Mouse (Mus musculus) testis, postnatal 10 days (tissue): Measurements from ENCODE around the gene Ndufb8.
A peak's percentile ranks its signal among the peaks of the same experiment; 100 is the strongest.

Experiments
- DNase-seq: peaks from one replicate; pipeline ENCODE4 v3.0.0; 2021; ENCODE audit warnings: low spot score

Gene Ndufb8

DNA sequence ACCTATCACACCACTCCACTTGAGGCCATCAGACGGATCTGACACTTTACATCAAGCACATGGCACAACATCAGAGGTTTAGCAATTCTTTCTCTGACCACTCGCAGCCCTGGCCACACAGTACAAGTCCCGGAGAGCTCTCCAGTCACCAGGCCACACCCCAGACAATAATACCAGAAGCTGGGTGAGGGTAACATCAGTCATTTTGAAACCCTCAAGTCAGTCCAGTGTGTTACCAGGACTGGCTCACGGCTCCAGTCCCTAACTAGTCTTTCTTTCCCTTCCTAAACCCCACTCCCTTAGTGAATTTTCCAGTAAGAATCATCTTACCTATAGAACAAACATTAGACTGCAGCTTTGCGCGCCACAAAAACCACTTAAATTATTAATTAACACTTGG is 25.2 kb downstream of the Ndufb8 start:
- no peak for DNase-seq

DNA sequence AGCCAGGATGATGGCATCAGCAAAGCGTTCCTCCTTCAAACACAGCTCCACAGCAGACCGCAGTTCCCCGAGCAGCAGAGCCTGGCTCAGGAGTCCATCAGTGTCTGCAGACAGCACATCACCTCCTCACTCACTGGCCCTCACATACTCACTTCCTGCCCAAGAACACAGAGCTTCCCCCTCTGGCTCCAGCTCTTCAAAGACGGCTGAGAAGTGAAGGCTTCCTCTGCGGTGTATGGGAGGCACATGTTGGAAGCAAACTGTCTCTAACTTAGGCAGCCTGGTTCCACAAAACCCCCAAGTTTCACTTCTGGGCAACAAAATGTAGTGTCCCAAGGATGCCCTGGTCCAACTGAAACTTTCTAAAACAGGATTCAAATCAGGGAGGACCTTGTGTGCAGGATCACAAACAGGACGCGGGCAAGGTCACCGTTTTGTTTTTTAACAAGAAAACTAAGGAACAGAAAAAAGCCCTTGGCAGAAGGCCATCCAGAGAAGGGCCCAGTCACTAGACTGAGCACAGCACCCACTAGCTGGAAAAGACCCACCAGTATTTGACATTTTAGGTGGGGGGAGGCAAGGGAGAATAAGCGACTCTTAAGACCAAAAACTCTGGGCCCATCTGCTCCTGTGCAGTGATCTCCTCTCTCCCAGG is 29.6 kb downstream of the Ndufb8 start:
- no peak for DNase-seq

DNA sequence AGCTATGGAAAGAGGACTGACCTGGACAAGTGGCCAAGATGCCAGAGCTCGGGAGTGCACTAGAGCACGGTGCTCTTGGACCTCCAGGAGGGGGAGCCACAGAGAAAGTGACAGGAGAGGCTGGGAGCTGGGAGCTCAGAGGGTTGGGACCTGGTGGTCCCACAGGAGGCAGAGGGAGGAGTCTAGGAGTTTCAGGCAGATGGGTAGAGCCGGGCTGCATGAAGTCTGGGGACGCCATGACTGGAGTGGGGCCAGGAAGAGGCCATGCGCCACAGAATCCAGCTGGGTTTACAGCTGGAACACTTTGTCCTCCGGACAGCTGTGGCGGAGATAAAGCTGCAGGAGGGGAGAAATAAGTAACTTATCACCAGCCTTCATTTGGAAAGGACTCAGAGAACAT is 36.1 kb downstream of the Ndufb8 start:
- peak; percentile 81 for DNase-seq

DNA sequence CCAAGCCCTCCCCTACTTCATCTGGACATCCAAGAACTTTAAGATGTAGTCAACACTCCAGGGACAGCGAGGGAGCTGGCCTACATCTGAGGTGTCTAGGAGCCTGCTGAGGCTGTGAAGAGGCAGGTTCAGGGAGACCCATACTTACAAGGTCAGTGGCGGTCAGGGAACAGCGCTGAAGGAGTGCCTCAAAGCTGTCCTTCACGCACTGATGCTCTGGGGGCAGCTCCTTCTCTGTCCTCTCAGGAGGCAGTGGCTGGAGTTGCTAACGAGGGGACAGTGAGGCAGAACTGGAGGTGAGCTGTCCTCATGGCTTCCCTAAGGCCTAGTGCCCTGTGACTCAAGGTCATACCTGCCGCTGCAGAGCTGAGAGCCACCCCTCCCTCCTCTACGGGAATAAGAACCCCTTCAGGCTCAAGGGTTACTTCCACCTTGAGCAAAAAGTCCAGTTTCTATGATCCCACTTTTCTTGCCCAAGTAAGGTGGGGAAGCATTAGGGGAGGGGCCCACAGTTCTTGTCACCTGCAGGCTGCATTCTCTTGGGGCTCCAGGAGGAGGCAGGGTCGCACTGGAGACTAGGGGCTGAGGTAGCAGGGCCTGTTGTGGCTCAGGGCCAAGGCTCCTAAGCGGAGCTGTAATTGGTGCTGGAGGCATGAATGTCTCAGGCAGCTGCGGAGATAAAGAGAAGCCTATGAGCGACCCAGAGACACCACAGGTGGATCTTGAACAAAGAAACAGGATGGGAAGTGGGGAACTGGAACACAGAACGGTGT is 37.1 kb downstream of the Ndufb8 start:
- no peak for DNase-seq

DNA sequence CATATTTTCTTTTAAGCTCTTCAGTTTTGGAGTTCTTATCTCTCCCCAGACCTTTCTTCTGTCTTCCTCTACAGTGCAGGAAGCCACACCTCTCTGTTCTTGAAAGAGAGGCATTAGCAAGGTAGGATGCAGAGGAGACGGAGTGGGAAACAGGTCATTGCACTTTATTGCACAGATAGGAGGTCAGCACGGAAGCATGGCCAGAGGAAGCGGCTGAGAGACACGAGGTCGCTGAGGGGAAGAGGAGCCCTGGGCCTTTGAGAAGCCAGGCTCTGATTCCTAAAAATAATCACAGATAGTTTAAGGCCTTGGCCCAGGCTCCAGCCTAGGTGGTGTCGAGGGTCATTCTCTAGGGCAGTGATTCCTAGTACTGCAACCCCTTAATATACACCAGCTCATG is 39.5 kb downstream of the Ndufb8 start:
- DNase-seq = no peak

DNA sequence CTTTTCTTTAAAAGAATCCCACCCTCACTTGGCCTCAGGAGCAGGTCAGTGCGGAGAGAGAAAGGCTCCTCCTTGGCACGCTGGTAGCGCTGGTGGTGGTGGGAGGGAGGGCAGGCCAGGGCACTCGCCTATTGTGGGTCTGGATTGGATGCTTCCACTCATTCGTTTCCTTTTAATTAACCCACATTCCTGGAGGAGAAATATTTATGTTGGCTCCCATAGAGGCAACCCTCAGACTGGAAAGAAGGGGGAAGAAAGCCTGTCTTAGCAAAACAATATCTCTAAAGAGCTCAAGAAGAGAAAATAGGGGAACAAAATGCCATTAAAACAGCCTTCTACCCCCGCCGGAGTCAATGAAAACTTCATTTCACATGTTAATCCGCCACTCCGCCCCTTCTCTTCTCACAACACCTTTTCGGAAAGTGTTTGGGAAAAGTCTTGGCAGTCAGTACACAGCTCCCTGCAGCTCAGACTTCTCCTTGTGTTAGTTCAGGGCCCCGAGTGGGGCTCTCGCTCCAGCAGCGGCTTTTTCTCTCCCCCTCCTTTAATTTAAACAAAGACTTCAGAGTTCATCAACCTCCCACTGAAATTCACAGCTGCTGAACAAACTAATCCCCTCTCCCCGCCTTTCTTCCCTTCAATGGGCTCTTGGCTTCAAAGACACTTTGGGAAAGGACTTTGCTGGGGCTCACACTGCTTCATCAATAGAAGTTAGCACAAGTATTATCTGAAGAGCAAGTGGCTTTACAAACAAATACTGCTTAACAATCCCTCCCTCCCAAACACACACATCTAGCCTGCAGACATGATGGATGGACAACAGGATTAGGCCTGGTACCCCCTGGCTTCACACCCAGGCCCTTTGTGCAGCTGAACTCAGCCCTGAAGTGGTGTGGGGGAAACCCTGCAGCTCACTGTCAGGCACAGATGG is 40.5 kb downstream of the Ndufb8 start:
- no peak for DNase-seq

DNA sequence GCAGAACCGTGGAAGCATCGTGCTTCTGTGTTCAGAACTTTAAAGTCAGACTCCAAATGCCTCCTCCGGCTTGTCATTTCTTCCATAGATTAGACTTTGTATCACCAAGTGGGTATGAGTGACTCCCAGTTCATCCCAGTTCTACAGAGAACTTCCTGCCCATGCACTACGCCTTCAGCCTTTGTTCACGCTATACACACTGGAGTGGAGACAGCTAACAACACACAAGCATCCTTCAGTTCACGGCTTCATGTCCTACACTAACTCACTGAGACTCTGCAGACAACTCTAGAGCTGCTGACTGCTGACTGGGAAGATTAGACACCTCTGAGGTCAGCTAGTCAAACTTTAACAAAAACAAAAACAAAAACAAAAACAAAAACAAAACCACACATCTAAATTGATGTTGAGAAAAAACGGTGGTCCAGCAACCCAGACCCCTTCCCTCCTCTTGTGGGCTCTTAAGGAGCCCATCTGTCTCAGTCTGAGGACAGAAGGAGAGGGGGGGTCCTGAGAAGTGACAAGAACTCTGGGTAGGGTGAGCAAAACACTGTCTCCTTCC is 41.2 kb downstream of the Ndufb8 start:
- no peak for DNase-seq

DNA sequence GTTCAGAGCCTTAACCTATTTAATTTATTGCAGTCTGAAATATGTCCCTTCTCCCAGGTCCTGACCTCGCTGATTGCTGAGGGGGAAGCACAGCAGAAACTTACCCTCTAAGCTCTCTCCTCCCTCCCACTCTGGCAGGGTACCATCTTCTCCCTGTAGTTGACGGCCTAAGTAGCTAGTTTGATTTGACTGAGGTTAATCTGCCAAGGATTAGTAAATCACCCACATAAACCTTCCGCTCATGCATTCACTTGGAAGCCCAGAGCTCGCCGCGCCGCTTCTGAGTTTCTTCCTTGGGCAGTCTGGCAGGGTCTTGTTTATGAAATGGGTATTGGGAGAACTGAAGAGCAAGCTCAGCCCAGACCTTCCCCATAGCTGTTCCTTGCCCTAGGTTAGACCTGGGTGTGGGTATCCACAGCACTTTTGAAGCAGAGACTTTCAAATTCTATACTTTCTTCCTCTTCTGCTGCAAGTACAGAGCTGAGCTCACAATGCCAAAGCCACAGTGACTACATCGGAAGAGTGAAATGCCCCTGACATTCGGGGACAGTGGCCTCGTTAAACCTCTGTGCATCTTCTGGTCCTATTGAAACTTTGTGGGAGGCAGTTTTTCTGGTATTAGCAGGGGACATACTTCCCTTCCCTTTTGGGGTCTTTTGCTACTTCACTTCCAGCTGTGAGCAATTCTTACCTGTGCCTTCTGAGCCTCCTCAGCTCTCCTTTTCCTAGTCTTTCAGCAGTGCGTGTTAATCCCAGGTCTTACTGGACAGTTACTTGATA is 42.0 kb downstream of the Ndufb8 start:
- no peak for DNase-seq

DNA sequence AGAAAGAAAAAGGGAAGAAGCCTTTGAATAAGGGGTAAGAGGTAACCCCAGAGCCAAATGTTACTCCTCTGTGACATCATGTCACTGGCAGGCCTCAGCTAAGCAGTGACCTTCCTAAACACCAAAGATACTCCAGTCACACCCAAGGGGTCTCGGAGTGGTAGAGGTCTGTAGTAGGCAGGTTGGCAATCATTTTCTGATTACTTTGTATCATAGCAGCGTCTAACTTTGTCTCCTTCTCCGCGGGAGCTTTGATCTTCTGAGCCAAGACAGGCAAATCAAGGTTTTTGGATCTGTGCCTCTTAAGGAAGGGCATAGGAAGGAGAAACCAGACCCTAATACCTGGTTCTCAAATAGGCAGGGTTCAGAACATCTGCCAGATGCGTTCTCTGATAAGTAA is 42.6 kb downstream of the Ndufb8 start:
- no peak for DNase-seq

DNA sequence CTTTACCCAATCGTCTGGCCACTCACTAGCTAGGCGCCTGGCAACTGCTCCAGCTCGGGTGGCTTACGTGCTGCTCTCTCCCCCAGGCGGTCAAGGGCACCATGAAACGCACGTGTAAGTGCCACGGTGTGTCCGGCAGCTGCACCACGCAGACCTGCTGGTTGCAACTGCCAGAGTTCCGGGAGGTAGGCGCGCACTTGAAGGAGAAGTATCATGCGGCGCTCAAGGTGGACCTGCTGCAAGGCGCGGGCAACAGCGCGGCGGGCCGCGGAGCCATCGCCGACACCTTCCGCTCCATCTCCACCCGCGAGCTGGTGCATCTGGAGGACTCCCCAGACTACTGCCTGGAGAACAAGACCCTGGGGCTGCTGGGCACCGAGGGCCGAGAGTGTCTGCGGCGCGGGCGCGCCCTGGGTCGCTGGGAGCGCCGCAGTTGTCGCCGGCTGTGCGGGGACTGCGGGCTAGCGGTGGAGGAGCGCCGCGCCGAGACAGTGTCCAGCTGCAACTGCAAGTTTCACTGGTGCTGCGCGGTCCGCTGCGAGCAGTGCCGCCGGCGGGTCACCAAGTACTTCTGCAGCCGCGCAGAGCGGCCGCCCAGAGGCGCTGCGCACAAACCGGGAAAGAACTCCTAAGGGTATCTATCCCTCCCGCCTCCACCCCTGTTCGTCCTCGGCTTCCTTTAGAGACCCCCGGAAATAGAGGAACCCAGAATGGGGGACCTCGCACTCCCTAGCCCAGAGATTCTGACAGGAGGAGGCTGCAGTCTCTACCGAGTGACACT is 43.6 kb downstream of the Ndufb8 start:
- DNase-seq = no peak

DNA sequence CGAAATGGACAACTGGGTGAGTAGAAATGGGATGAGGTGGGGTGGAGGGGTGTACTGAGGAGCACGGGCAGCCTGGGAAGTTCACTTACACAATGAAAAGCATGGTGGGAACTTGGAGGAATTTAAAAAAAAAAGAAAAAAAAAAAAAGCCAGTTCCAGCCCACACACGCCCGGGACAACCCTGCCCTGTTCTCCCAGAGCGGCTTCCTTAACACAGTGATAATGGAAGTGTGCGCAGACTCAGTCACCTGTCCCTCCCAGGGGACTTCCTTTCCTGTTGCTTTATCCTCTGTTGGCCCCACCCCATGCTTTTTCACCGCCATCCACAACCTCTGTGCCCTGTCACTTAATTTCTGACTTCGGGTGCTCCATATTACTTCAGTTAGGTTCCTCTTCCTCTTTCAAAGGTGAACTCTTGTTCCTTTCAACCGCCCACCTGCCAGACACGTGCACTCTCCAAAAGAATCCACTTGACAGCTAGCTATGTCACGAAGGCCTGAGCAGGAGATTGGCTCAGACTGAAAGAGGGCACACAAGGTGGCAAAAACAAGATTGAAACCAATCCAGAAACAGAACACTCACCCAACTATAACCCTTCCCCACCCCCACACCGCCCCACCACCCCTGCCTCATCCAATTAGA is 44.6 kb downstream of the Ndufb8 start:
- DNase-seq = no peak

DNA sequence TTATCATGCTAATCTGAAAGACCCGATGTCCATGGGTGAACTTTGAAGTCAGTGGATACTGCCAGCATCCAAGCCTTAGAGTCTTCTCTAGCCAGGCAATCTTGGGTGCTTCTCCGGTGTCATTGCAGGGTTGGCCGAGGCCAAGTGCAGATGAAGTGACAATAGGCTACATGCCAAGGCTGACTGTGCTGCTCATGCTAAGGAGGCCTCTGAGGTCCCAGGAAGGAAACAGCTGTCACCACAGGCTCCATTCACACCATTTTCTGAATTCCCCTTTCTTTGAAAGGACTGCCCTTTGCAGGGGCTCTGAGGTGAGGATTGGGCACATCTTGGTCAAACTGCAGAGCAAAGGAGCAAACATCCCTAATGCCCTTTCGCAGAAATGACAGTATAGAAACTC is 52.5 kb downstream of the Ndufb8 start:
- no peak for DNase-seq

DNA sequence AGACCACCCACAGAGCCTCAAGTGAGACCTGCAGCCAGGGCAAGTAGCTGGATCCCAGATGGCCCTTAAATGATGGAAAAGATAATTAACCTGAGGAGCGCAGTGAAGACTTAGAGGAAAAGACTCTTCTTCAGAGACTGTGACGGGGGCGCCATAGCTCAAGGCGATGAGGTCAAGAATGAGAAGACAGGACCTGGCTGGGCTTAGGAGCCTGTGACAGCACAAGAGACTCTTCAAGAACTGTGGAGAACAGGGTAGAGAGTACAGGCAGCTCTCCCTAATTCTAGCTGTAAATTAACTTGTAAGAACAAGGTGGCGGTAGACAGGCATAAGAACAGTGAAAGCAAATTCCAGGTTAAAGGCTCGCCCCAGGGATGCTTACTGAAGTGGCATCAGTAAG is 53.3 kb downstream of the Ndufb8 start:
- no peak for DNase-seq

DNA sequence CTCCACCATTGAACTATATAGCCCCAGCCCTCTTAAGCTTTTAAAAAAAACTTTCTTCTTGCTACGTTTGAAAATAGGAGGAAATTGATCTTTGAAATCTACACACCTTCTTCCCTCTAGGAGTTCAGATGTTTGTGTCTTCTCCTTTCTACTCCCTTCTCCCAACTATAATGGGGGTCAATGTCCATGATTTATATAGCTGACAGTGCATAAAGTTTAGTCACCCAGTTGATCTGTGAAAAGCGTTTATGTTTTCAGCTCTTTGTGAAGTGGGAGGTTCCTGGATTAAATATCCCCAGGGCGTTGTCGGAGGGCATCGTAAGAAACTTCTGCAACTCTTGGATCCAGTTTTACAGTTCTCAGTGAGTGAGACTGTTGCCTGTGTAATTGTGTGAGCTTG is 55.0 kb downstream of the Ndufb8 start:
- DNase-seq = no peak

DNA sequence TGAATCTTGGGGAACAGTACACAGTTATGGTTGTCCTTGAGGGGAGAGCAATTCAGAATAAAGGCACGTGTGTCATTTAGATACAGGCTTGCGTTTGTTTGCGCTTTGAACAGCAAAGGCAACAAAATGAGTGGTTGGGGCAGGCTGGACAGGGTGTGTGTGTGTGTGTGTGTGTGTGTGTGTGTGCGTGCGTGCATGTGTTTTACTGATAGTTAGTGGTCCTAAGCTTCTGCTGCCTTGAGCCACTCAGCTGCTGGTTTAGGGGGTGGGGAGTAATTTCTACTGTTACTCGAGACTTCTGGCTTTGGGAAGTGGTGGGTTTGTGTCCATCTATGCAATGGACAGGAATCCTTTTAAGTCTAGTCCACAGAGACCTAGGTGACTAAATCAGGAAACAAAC is 56.3 kb downstream of the Ndufb8 start:
- no peak for DNase-seq
